Mouse (Mus musculus): Measurements from ENCODE around the gene Atg16l1.

Atg16l1 gene

GRCm38 (mm10) chr1:87755641-87756470 lies at the start of gene Atg16l1:
TSS of gene Atg16l1 (plus strand) at chr1:87755870.
- DNase-seq (ENCODE audit: low read depth in 2 of 2, low spot score in 2 of 2): peak; percentile 90 to 91

- no peak for DNase-seq (ENCODE audit: low read depth in 2 of 2, low spot score in 2 of 2)
Observed at GRCm38 (mm10) chr1:87706361-87706760, 49.3 kb upstream of the Atg16l1 start.

- DNase-seq (ENCODE audit: low read depth in 2 of 2, low spot score in 2 of 2): no peak
Observed at GRCm38 (mm10) chr1:87709020-87709419, 46.6 kb upstream of the Atg16l1 start.

GRCm38 (mm10) chr1:87709661-87710270 lies 45.9 kb upstream of the Atg16l1 start:
- no peak for DNase-seq (ENCODE audit: low read depth in 2 of 2, low spot score in 2 of 2)

- no peak for DNase-seq (ENCODE audit: low read depth in 2 of 2, low spot score in 2 of 2)
Observed at GRCm38 (mm10) chr1:87711938-87712613, 43.6 kb upstream of the Atg16l1 start.

GRCm38 (mm10) chr1:87712614-87712971 lies 43.1 kb upstream of the Atg16l1 start:
- no peak for DNase-seq (ENCODE audit: low read depth in 2 of 2, low spot score in 2 of 2)

- DNase-seq (ENCODE audit: low read depth in 2 of 2, low spot score in 2 of 2): no peak
Observed at GRCm38 (mm10) chr1:87721382-87721781, 34.3 kb upstream of the Atg16l1 start.

GRCm38 (mm10) chr1:87722081-87722480 lies 33.6 kb upstream of the Atg16l1 start:
- no peak for DNase-seq (ENCODE audit: low read depth in 2 of 2, low spot score in 2 of 2)

GRCm38 (mm10) chr1:87723351-87723750 lies 32.3 kb upstream of the Atg16l1 start:
- DNase-seq (ENCODE audit: low read depth in 2 of 2, low spot score in 2 of 2): no peak

GRCm38 (mm10) chr1:87729070-87729469 lies 26.6 kb upstream of the Atg16l1 start:
- no peak for DNase-seq (ENCODE audit: low read depth in 2 of 2, low spot score in 2 of 2)

- DNase-seq (ENCODE audit: low read depth in 2 of 2, low spot score in 2 of 2): no peak
Observed at GRCm38 (mm10) chr1:87729850-87730249, 25.8 kb upstream of the Atg16l1 start.

GRCm38 (mm10) chr1:87730271-87730670 lies 25.4 kb upstream of the Atg16l1 start:
- DNase-seq (ENCODE audit: low read depth in 2 of 2, low spot score in 2 of 2): no peak

- no peak for DNase-seq (ENCODE audit: low read depth in 2 of 2, low spot score in 2 of 2)
Observed at GRCm38 (mm10) chr1:87733212-87733611, 22.5 kb upstream of the Atg16l1 start.

- no peak for DNase-seq (ENCODE audit: low read depth in 2 of 2, low spot score in 2 of 2)
Observed at GRCm38 (mm10) chr1:87734153-87734552, 21.5 kb upstream of the Atg16l1 start.

- no peak for DNase-seq (ENCODE audit: low read depth in 2 of 2, low spot score in 2 of 2)
Observed at GRCm38 (mm10) chr1:87740584-87741290, 14.9 kb upstream of the Atg16l1 start.

GRCm38 (mm10) chr1:87749360-87749973 lies 6.2 kb upstream of the Atg16l1 start:
- DNase-seq (ENCODE audit: low read depth in 2 of 2, low spot score in 2 of 2): no peak

GRCm38 (mm10) chr1:87763821-87764220 lies 8.2 kb downstream of the Atg16l1 start:
- no peak for DNase-seq (ENCODE audit: low read depth in 2 of 2, low spot score in 2 of 2)

- DNase-seq (ENCODE audit: low read depth in 2 of 2, low spot score in 2 of 2): no peak
Observed at GRCm38 (mm10) chr1:87765741-87766140, 10.1 kb downstream of the Atg16l1 start.

GRCm38 (mm10) chr1:87766233-87766632 lies 10.6 kb downstream of the Atg16l1 start:
- DNase-seq (ENCODE audit: low read depth in 2 of 2, low spot score in 2 of 2): peak; percentile 24 to 26

- no peak for DNase-seq (ENCODE audit: low read depth in 2 of 2, low spot score in 2 of 2)
Observed at GRCm38 (mm10) chr1:87769263-87769662, 13.6 kb downstream of the Atg16l1 start.

- no peak for DNase-seq (ENCODE audit: low read depth in 2 of 2, low spot score in 2 of 2)
Observed at GRCm38 (mm10) chr1:87770486-87770885, 14.8 kb downstream of the Atg16l1 start.

Measured in CD8-positive naive resting alpha-beta T cell, adult 2 months (primary cell).